In genomic region chr5:123235731-123236130, GRCm38 (mm10) we compare ENCODE assay signal across 9 mouse cellular contexts. TPM values are rescaled to one million over a fixed set of nuclear protein-coding genes. Genes with fewer than 3 reads are reported as not detected.
DNase-seq lines count a peak whose midpoint lies in the region; ATAC-seq lines count a peak whose summit lies in the region.
"Had no signal": no experiment of that assay in that cellular context is flagged by ENCODE, and none has a peak within 500 bp of the region (broad histone marks: within the 10 kb centered on the region; RNA-seq: fewer than 3 reads in every experiment).

No protein-coding gene starts in this region.

- no peak overlapping the region for H3K9ac ChIP-seq in kidney, embryonic 15.5 days

- H3K4me1 ChIP-seq in kidney, embryonic 15.5 days = 0 out of 2 replicates have a peak, but pooled peaks cover 3% of the 10 kb centered on the region

- DNase-seq in embryo, embryonic 10 days (ENCODE audit: low spot score) = peak; percentile 24
- no peak for DNase-seq in embryo, embryonic 9.5 days (ENCODE audit: extremely low spot score)
- DNase-seq in 3T3-L1 (ENCODE audit: low read depth, low spot score) (peak; percentile 79), adipocyte (ENCODE audit: low spot score) (peak; percentile 58)
- DNase-seq in lung, postnatal 36 days = peak; percentile 59
- peak; percentile 75 for DNase-seq in testis, postnatal 14 days (ENCODE audit: low spot score)

- H3K36me3 ChIP-seq in kidney, embryonic 15.5 days = peaks cover 65% of the 10 kb centered on the region

- H3K4me3 ChIP-seq in kidney, embryonic 15.5 days (replicated peaks) = no peak overlapping the region

- H3K27ac ChIP-seq in kidney, embryonic 15.5 days = no peak overlapping the region

- peak; percentile 82 for ATAC-seq in erythroid progenitor cell, adult 5-6 weeks (replicated peaks; ENCODE audit: low FRiP score, poor library complexity, severe bottlenecking)
- ATAC-seq in kidney, embryonic 15.5 days (replicated peaks; ENCODE audit: low FRiP score) = peak; percentile 36; the same call in 1 of the 2 replicates

- no peaks in the 10 kb centered on the region for H3K9me3 ChIP-seq in kidney, embryonic 15.5 days (replicated peaks)

- H3K27me3 ChIP-seq in kidney, embryonic 15.5 days = no peaks in the 10 kb centered on the region

- 30% methylated on average over 2 of the region's 2 CpGs for WGBS in kidney, embryonic 15.5 days

- no peak overlapping the region for H3K4me2 ChIP-seq in kidney, embryonic 15.5 days

RNA-seq across cellular contexts. Expression of gene Wdr66, which starts 16.2 kb away (rescaled TPM):
- total RNA-seq in erythroid progenitor cell, adult 5-6 weeks (2015; ENCODE audit: low replicate concordance) = 0.36 and 1.7 TPM in 2 replicates
- 0.51 TPM in 1 of 2 replicates, not detected in the other for total RNA-seq in erythroid progenitor cell, adult 5-6 weeks (2017; ENCODE audit: low replicate concordance)
- 1.5 and 1.7 TPM in 2 replicates for polyA plus RNA-seq in kidney, embryonic 15.5 days (2015; fragmentation: Nextera tagmentation; extraction: Ambion mirVana)

RNA-seq across cellular contexts. Expression of gene Hpd, which starts 53.2 kb away (rescaled TPM):
- not detected in 2 replicates for total RNA-seq in erythroid progenitor cell, adult 5-6 weeks (2015; ENCODE audit: low replicate concordance)
- total RNA-seq in erythroid progenitor cell, adult 5-6 weeks (2017; ENCODE audit: low replicate concordance) = not detected in 2 replicates
- 0.99 and 1.5 TPM in 2 replicates for polyA plus RNA-seq in kidney, embryonic 15.5 days (2015; fragmentation: Nextera tagmentation; extraction: Ambion mirVana)
- total RNA-seq: left cerebral cortex, postnatal 25 days had no signal
